Mouse (Mus musculus) lung, postnatal 25 days (tissue): ENCODE measurements around the gene Mark2.

Experiments
- DNase-seq: peaks from one replicate; pipeline ENCODE4 v3.0.0; 2022; ENCODE audit warnings: low spot score

Mark2 gene

GRCm38 (mm10) chr19:7295071-7295658, 46.5 kb downstream of the Mark2 start:
- peak; percentile 80 for DNase-seq

- no peak for DNase-seq
Measured at GRCm38 (mm10) chr19:7294098-7294876, 47.4 kb downstream of the Mark2 start.

- no peak for DNase-seq
Measured at GRCm38 (mm10) chr19:7291958-7292709, 49.5 kb downstream of the Mark2 start.

- DNase-seq = no peak
Measured at GRCm38 (mm10) chr19:7289767-7290166, 51.9 kb downstream of the Mark2 start.

GRCm38 (mm10) chr19:7288288-7288687, 53.4 kb downstream of the Mark2 start:
- no peak for DNase-seq

- peak; percentile 28 for DNase-seq
Measured at GRCm38 (mm10) chr19:7286563-7287315, 54.9 kb downstream of the Mark2 start.

GRCm38 (mm10) chr19:7280557-7281330, 60.9 kb downstream of the Mark2 start:
- DNase-seq = no peak

GRCm38 (mm10) chr19:7279114-7279513, 62.5 kb downstream of the Mark2 start:
- DNase-seq = peak; percentile 49

- no peak for DNase-seq
Measured at GRCm38 (mm10) chr19:7278200-7278906, 63.3 kb downstream of the Mark2 start.

GRCm38 (mm10) chr19:7276796-7277195, 64.9 kb downstream of the Mark2 start:
- DNase-seq = no peak

GRCm38 (mm10) chr19:7276053-7276659, 65.5 kb downstream of the Mark2 start:
- DNase-seq = no peak

GRCm38 (mm10) chr19:7275131-7275789, 66.4 kb downstream of the Mark2 start:
- no peak for DNase-seq

- DNase-seq = no peak
Measured at GRCm38 (mm10) chr19:7274326-7274990, 67.2 kb downstream of the Mark2 start.

- DNase-seq = no peak
Measured at GRCm38 (mm10) chr19:7273486-7273885, 68.2 kb downstream of the Mark2 start.

GRCm38 (mm10) chr19:7269290-7270044, 72.2 kb downstream of the Mark2 start:
- no peak for DNase-seq

- peak; percentile 64 for DNase-seq
Measured at GRCm38 (mm10) chr19:7268722-7269090, 73.0 kb downstream of the Mark2 start.

- DNase-seq = peak; percentile 74
Measured at GRCm38 (mm10) chr19:7267781-7268721, 73.6 kb downstream of the Mark2 start.
